Mouse (Mus musculus): ENCODE data around the gene Gm15557. TPM values are rescaled to one million over a fixed set of nuclear protein-coding genes. Genes with fewer than 3 reads are reported as not detected.
"Not testable (repeated sequence)": the region's sequence is repeated elsewhere in the genome, so short reads cannot be mapped to it uniquely, and the experiment has no call there.

The Gm15557 gene
- total and polyA plus RNA-seq, 2 experiments from 2014 or later, result not detected

- Histone ChIP-seq H3K9me3 (replicated peaks; ENCODE audit: control insufficient read depth, low read length) (no peaks in the 10 kb centered on the region), H3K4me3 (ENCODE audit: low read depth, low read length) (no peak overlapping the region), H3K9ac (replicated peaks; ENCODE audit: low read depth, low read length) (no peak overlapping the region), H3K36me3 (replicated peaks; ENCODE audit: control insufficient read depth, insufficient read depth, low read length) (peaks cover 57% of the 10 kb centered on the region), H3K4me1 (ENCODE audit: control insufficient read depth, insufficient read depth) (no peaks in the 10 kb centered on the region), H3K4me2 (ENCODE audit: low read depth, low read length) (no peak overlapping the region), H3K27ac (ENCODE audit: low read depth) (no peak overlapping the region), H3K27me3 (ENCODE audit: control insufficient read depth, insufficient read depth, low read length) (no peaks in the 10 kb centered on the region)
- TF ChIP-seq EP300 (IDR thresholded peaks at IDR 0.05; ENCODE audit: low read depth), result no peak
- no peak for TF ChIP-seq CTCF (IDR thresholded peaks at IDR 0.05; ENCODE audit: low read depth)
- DNase-seq (ENCODE audit: low spot score) (no peak), ATAC-seq (ENCODE audit: insufficient read depth, low read depth) (no peak)
- 86% methylated on average over 6 of the region's 6 CpGs for WGBS
These were observed 25.8 kb upstream of the Gm15557 start for GRCm38 (mm10) chr2:155914684-155915083.

GRCm38 (mm10) chr2:155923143-155923542, 17.4 kb upstream of the Gm15557 start:
- TF ChIP-seq EP300 (IDR thresholded peaks at IDR 0.05; ENCODE audit: low read depth) (no peak), CTCF (IDR thresholded peaks at IDR 0.05; ENCODE audit: low read depth) (no peak)
- Histone ChIP-seq H3K36me3 (replicated peaks; ENCODE audit: control insufficient read depth, insufficient read depth, low read length) (peaks cover 33% of the 10 kb centered on the region), H3K9me3 (replicated peaks; ENCODE audit: control insufficient read depth, low read length) (no peaks in the 10 kb centered on the region), H3K4me1 (ENCODE audit: control insufficient read depth, insufficient read depth) (no peaks in the 10 kb centered on the region), H3K9ac (replicated peaks; ENCODE audit: low read depth, low read length) (no peak overlapping the region), H3K27me3 (ENCODE audit: control insufficient read depth, insufficient read depth, low read length) (no peaks in the 10 kb centered on the region), H3K4me3 (ENCODE audit: low read depth, low read length) (no peak overlapping the region), H3K27ac (ENCODE audit: low read depth) (no peak overlapping the region), H3K4me2 (ENCODE audit: low read depth, low read length) (no peak overlapping the region)
- WGBS, result 91% methylated on average over 7 of the region's 7 CpGs
- ATAC-seq (ENCODE audit: insufficient read depth, low read depth), result no peak
- DNase-seq (ENCODE audit: low spot score), result no peak

GRCm38 (mm10) chr2:155925213-155925612, 15.3 kb upstream of the Gm15557 start:
- H3K27me3 ChIP-seq (ENCODE audit: control insufficient read depth, insufficient read depth, low read length); ATAC-seq (ENCODE audit: insufficient read depth, low read depth); H3K9ac ChIP-seq (replicated peaks; ENCODE audit: low read depth, low read length); H3K4me2 ChIP-seq (ENCODE audit: low read depth, low read length); DNase-seq (ENCODE audit: low spot score); H3K27ac ChIP-seq (ENCODE audit: low read depth); H3K9me3 ChIP-seq (replicated peaks; ENCODE audit: control insufficient read depth, low read length); H3K4me1 ChIP-seq (ENCODE audit: control insufficient read depth, insufficient read depth); H3K4me3 ChIP-seq (ENCODE audit: low read depth, low read length): not testable (repeated sequence)
- H3K36me3 ChIP-seq (replicated peaks; ENCODE audit: control insufficient read depth, insufficient read depth, low read length), result peaks cover 17% of the 10 kb centered on the region; the same call in 1 of the 2 replicates
- WGBS, result 92% methylated on average over 6 of the region's 6 CpGs

GRCm38 (mm10) chr2:155928711-155929345, 11.7 kb upstream of the Gm15557 start:
- ATAC-seq (ENCODE audit: insufficient read depth, low read depth) (no peak), DNase-seq (ENCODE audit: low spot score) (no peak)
- H3K9ac ChIP-seq (replicated peaks; ENCODE audit: low read depth, low read length), result peak overlapping the region; percentile 71
- 67% methylated on average over 7 of the region's 7 CpGs for whole genome bisulfite sequencing
- no peaks in the 10 kb centered on the region for H3K9me3 ChIP-seq (replicated peaks; ENCODE audit: control insufficient read depth, low read length)
- peak overlapping the region; percentile 81 for H3K27ac ChIP-seq (ENCODE audit: low read depth)
- H3K27me3 ChIP-seq (ENCODE audit: control insufficient read depth, insufficient read depth, low read length), result no peaks in the 10 kb centered on the region
- H3K4me2 ChIP-seq (ENCODE audit: low read depth, low read length), result peak overlapping the region; percentile 84
- H3K4me1 ChIP-seq (ENCODE audit: control insufficient read depth, insufficient read depth), result peaks cover 4% of the 10 kb centered on the region; the same call in 1 of the 2 replicates
- TF ChIP-seq CTCF (IDR thresholded peaks at IDR 0.05; ENCODE audit: low read depth), result no peak
- TF ChIP-seq EP300 (IDR thresholded peaks at IDR 0.05; ENCODE audit: low read depth), result no peak
- 0 out of 2 replicates have a peak, but pooled peaks cover 6% of the 10 kb centered on the region for H3K36me3 ChIP-seq (replicated peaks; ENCODE audit: control insufficient read depth, insufficient read depth, low read length)
- peak overlapping the region; percentile 81 for H3K4me3 ChIP-seq (ENCODE audit: low read depth, low read length)

DNA sequence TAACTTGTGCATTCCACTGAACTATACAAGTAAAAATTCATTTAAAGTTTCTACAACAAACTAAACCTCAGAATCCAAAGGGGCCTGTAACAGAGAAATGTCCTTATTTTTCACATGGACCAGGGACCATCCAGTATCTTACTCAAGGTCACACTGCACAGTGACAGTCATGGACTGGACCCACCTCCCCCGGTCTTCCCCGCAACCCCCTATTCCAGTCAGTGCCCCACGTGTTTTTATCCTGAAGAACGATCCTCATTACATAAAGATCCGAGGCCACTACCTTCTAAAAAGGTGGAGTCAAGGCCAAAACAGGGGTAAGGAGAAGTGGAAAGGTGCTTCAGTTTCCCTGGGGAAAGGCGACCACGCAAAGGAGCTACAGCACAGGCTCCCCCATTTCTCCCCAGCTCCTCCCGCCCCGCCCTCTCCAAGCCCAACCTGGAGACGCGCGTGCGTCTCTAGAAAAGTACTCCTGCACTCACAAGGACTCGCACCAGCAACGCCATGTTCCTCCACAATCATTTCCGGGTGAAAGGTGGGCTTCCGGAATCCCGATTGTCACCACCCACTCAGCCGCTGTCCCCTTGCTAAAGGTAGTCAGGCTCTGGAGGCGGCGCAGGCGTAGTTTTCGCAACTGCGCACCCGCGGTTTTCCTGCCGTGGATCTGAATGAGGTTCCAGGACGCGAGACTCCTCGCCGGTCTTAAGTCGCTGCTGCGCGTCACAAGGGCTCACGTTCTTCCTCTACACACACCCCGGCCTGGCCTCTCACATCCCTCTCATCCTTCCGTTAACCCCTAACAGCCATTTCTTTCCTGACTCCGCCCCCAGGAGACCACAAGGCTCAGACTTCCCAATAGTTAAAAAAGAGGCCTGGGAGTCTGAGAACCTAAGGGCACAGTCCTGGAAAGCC, 10.7 kb upstream of the Gm15557 start, which contains the start of gene Uqcc1:
Uqcc1 (minus strand) TSS at position 780 of the 912 bp plus-strand sequence.
- TF ChIP-seq EP300 (IDR thresholded peaks at IDR 0.05; ENCODE audit: low read depth), result no peak
- TF ChIP-seq CTCF (IDR thresholded peaks at IDR 0.05; ENCODE audit: low read depth), result 0 out of 2 replicates have a peak, but pooled peaks have one; percentile 6
- Histone ChIP-seq H3K36me3 (replicated peaks; ENCODE audit: control insufficient read depth, insufficient read depth, low read length) (no peaks in the 10 kb centered on the region), H3K4me3 (ENCODE audit: low read depth, low read length) (peak within 1 kb of the TSS; percentile 81), H3K27me3 (ENCODE audit: control insufficient read depth, insufficient read depth, low read length) (no peaks in the 10 kb centered on the region), H3K9ac (replicated peaks; ENCODE audit: low read depth, low read length) (peak within 1 kb of the TSS; percentile 71), H3K9me3 (replicated peaks; ENCODE audit: control insufficient read depth, low read length) (no peaks in the 10 kb centered on the region), H3K4me2 (ENCODE audit: low read depth, low read length) (peak within 1 kb of the TSS; percentile 84), H3K4me1 (ENCODE audit: control insufficient read depth, insufficient read depth) (peaks cover 4% of the 10 kb centered on the region; the same call in 1 of the 2 replicates), H3K27ac (ENCODE audit: low read depth) (peak within 1 kb of the TSS; percentile 81)
- under 1% methylated on average over 38 of the region's 38 CpGs for WGBS
- ATAC-seq (ENCODE audit: insufficient read depth, low read depth) (peak; percentile 95), DNase-seq (ENCODE audit: low spot score) (peak; percentile 92)

All from heart, postnatal 0 days (tissue).